Mouse (Mus musculus) limb, embryonic 10.5 days (tissue): ENCODE results near the gene Ncoa3. TPM values are rescaled to one million over a fixed set of nuclear protein-coding genes. Genes with fewer than 3 reads are reported as not detected.

Source experiments
- DNase-seq: peaks from one replicate; pipeline ENCODE4 v3.0.0-alpha.2; 2017; ENCODE audit warnings: low spot score
- H3K27ac ChIP-seq: fragments of 300-500 bp; sonication (generic); 2 replicates; pipeline ENCODE4 v1.5.1; 2016; ENCODE audit warnings: mild to moderate bottlenecking
- H3K27me3 ChIP-seq: fragments of 300-500 bp; sonication (generic); 2 replicates; pipeline ENCODE4 v1.6.1; 2016; ENCODE audit warnings: low read depth, mild to moderate bottlenecking; ENCODE audit not compliant: poor library complexity, severe bottlenecking
- H3K36me3 ChIP-seq: fragments of 300-500 bp; sonication (generic); 2 replicates; pipeline ENCODE4 v1.6.1; 2016; ENCODE audit warnings: mild to moderate bottlenecking, moderate library complexity
- H3K4me1 ChIP-seq: fragments of 300-500 bp; sonication (generic); 2 replicates; pipeline ENCODE4 v1.6.1; 2016
- H3K4me3 ChIP-seq: fragments of 300-500 bp; sonication (generic); 2 replicates; pipeline ENCODE4 v1.5.1; 2016; ENCODE audit warnings: mild to moderate bottlenecking, moderate library complexity
- H3K9me3 ChIP-seq: fragments of 300-500 bp; sonication (generic); replicated peaks from 2 replicates; pipeline ENCODE4 v1.6.1; 2016; ENCODE audit warnings: mild to moderate bottlenecking
- WGBS: fragments of 180-500 bp; shearing (Covaris S2); methylation state at CpG from one replicate; pipeline ENCODE4 v1.1.7; 2016; 5-methylcytosine and 5-hydroxymethylcytosine counted together
- polyA plus RNA-seq: library from polyadenylated mRNA; unstranded; fragments of >200 nt; fragmentation: Nextera tagmentation; extraction: Ambion mirVana; gene quantifications from 2 replicates; pipeline ENCODE4 v1.2.1, GENCODE M21; 2016

The Ncoa3 gene
- polyA plus RNA-seq, 1 experiment from 2014 or later, result 15.5 TPM

DNA sequence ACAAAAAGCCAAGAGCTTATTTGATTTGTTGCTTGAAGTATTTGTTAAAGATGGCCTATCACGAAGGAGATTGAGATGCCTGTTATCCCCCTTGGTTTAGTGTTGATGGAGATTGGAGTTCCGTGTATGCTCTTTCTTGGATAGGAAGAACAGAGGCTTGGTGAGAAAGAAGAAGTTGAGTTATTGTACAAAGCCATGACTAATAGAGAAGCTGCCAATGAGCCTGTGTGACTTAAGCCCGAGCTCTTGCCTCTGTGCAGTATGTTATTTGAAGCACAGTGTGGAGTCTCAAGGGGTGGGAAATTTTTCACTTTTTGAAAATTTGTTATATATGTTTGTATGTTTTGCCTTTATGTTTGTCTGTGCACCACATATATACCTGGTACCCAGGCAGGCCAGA, 26.3 kb downstream of the Ncoa3 start:
- no peaks in the 10 kb centered on the region for H3K9me3 ChIP-seq
- 92% methylated on average over 3 of the region's 3 CpGs for WGBS
- peaks cover 25% of the 10 kb centered on the region for H3K4me1 ChIP-seq
- peaks cover 2% of the 10 kb centered on the region; the same call in 1 of the 2 replicates for H3K36me3 ChIP-seq
- H3K27ac ChIP-seq, result no peak overlapping the region
- no peaks in the 10 kb centered on the region for H3K27me3 ChIP-seq
- no peak overlapping the region for H3K4me3 ChIP-seq
- no peak for DNase-seq

- no peak for DNase-seq
- H3K27me3 ChIP-seq, result no peaks in the 10 kb centered on the region
- no peaks in the 10 kb centered on the region for H3K9me3 ChIP-seq
- H3K4me1 ChIP-seq, result peaks cover 30% of the 10 kb centered on the region
- H3K36me3 ChIP-seq, result peaks cover 2% of the 10 kb centered on the region; the same call in 1 of the 2 replicates
- WGBS, result 86% methylated on average over 2 of the region's 2 CpGs
- H3K4me3 ChIP-seq, result no peak overlapping the region
- no peak overlapping the region for H3K27ac ChIP-seq
Measured at GRCm38 (mm10) chr2:166020026-166020425, 27.6 kb downstream of the Ncoa3 start.

DNA sequence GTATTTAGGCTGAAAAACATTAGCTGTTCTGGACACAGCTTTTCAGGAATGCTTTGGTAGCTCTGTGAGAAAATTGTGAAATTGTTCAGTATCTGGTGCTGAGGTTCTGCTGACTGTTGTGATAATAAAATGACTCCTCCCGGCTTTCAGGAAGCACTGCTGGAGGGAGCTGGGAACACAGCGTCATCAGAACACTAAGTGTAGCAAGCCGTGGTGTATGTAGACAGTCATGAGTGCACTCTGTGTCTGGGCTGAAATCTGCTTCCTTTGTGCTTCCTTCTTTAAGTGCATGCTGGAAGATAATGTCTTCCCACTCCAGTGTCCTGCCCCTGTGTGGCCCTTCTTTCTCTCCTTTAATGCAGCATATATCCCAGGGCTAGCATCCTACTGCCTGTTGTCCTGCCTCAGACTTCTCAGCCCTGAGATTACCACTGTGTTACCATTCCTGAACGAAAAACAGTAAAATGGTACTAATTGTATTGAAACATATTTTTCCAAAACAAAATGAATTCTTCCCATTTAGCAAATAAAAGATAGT, 28.7 kb downstream of the Ncoa3 start:
- DNase-seq, result no peak
- Histone ChIP-seq H3K9me3 (no peaks in the 10 kb centered on the region), H3K4me3 (no peak overlapping the region), H3K36me3 (no peaks in the 10 kb centered on the region), H3K27ac (no peak overlapping the region), H3K4me1 (peaks cover 30% of the 10 kb centered on the region), H3K27me3 (no peaks in the 10 kb centered on the region)
- 59% methylated on average over 4 of the region's 4 CpGs for WGBS

DNA sequence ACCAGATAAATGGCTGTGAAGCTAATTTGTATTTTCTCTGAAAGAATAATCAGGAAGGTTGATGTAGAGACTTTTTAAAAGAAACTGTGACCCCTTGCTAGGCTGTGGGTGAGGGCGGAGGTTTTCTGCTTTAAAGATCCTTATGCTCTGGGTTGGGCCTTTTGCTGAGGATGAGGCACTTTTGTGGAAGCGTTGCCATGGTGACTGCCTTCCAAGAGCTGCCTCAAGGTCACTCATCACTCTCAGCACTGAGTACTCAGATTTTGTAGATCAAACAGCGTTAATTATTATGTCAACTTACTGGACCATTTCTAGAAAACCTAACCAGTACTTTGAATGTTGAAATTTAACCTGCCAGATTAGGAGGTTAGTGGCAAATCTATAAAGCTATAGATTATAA, 29.2 kb downstream of the Ncoa3 start:
- Histone ChIP-seq H3K27ac (no peak overlapping the region), H3K4me1 (peaks cover 30% of the 10 kb centered on the region), H3K27me3 (no peaks in the 10 kb centered on the region), H3K36me3 (no peaks in the 10 kb centered on the region), H3K4me3 (no peak overlapping the region), H3K9me3 (no peaks in the 10 kb centered on the region)
- DNase-seq, result no peak
- 65% methylated on average over 3 of the region's 3 CpGs for WGBS

DNA sequence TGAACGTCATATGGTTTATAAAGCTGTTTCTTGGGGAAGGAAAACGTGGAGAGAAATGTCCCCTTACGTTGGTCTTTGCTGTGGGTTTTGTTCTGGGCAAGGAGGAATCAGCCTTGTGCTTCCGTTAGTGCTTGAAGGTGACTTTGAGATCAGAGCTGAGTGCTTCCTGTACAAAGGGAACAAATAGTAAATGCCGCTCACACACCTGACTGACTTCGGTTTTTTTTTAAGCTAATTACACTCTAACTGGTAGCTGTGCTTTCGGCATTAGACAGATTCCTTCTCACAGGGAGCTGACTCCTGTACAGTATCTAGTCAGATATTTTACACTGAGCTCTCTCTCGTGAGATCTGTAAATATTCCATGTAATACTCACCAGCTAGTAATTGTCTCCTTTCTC, 29.9 kb downstream of the Ncoa3 start:
- Histone ChIP-seq H3K4me1 (peaks cover 30% of the 10 kb centered on the region), H3K9me3 (no peaks in the 10 kb centered on the region), H3K27ac (no peak overlapping the region), H3K27me3 (no peaks in the 10 kb centered on the region), H3K4me3 (no peak overlapping the region), H3K36me3 (no peaks in the 10 kb centered on the region)
- DNase-seq, result no peak
- 75% methylated on average over 8 of the region's 8 CpGs for WGBS

- Histone ChIP-seq H3K27ac (no peak overlapping the region), H3K9me3 (no peaks in the 10 kb centered on the region), H3K36me3 (no peaks in the 10 kb centered on the region), H3K27me3 (no peaks in the 10 kb centered on the region), H3K4me1 (peaks cover 32% of the 10 kb centered on the region), H3K4me3 (no peak overlapping the region)
- WGBS, result 87% methylated on average over 3 of the region's 3 CpGs
- DNase-seq, result no peak
Measured at GRCm38 (mm10) chr2:166024079-166024478, 31.6 kb downstream of the Ncoa3 start.

DNA sequence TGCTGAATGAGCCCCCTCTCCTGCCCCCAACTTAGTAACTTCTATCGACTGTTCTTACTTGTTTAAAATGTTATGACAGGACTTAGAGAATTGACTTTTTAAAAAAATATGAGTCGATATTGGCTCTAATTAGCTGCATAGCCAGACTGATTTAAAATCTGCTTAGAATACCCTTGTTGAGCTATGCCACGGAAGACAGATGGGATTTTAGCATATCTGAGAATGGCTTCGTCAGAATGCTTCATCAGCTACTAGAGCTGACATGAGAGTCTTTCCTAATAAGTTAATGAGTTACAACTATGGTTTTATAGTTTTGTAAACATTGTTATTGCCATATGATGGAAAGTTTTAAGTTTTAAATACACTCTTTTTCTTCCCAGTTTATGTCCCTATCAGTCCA, 32.2 kb downstream of the Ncoa3 start:
- 92% methylated on average over 4 of the region's 4 CpGs for WGBS

GRCm38 (mm10) chr2:166025943-166026342, 33.5 kb downstream of the Ncoa3 start:
- H3K36me3 ChIP-seq, result no peaks in the 10 kb centered on the region
- WGBS, result 85% methylated on average over 5 of the region's 5 CpGs
- no peak overlapping the region for H3K4me3 ChIP-seq
- H3K9me3 ChIP-seq, result no peaks in the 10 kb centered on the region
- peaks cover 46% of the 10 kb centered on the region for H3K4me1 ChIP-seq
- H3K27ac ChIP-seq, result no peak overlapping the region
- H3K27me3 ChIP-seq, result no peaks in the 10 kb centered on the region
- no peak for DNase-seq

More for the DNA sequence above, 32.2 kb downstream of the Ncoa3 start:
- Histone ChIP-seq H3K27ac (no peak overlapping the region), H3K9me3 (no peaks in the 10 kb centered on the region), H3K27me3 (no peaks in the 10 kb centered on the region), H3K36me3 (no peaks in the 10 kb centered on the region), H3K4me1 (peaks cover 37% of the 10 kb centered on the region), H3K4me3 (no peak overlapping the region)
- DNase-seq, result no peak

- Histone ChIP-seq H3K4me3 (no peak overlapping the region), H3K36me3 (no peaks in the 10 kb centered on the region), H3K9me3 (no peaks in the 10 kb centered on the region), H3K27me3 (no peaks in the 10 kb centered on the region), H3K27ac (no peak overlapping the region), H3K4me1 (peaks cover 45% of the 10 kb centered on the region)
- no peak for DNase-seq
- 94% methylated on average over 3 of the region's 3 CpGs for WGBS
Measured at GRCm38 (mm10) chr2:166027834-166028233, 35.4 kb downstream of the Ncoa3 start.

GRCm38 (mm10) chr2:166029232-166029631, 36.8 kb downstream of the Ncoa3 start:
- no peaks in the 10 kb centered on the region for H3K27me3 ChIP-seq
- no peaks in the 10 kb centered on the region for H3K9me3 ChIP-seq
- no peaks in the 10 kb centered on the region for H3K36me3 ChIP-seq
- WGBS, result 76% methylated on average over 4 of the region's 4 CpGs
- DNase-seq, result no peak
- no peak overlapping the region for H3K4me3 ChIP-seq
- H3K4me1 ChIP-seq, result peaks cover 47% of the 10 kb centered on the region
- no peak overlapping the region for H3K27ac ChIP-seq

GRCm38 (mm10) chr2:166030256-166030995, 38.0 kb downstream of the Ncoa3 start:
- H3K9me3 ChIP-seq, result no peaks in the 10 kb centered on the region
- peak overlapping the region; percentile 71 for H3K27ac ChIP-seq
- H3K27me3 ChIP-seq, result no peaks in the 10 kb centered on the region
- peaks cover 49% of the 10 kb centered on the region for H3K4me1 ChIP-seq
- WGBS, result 5% methylated on average over 13 of the region's 13 CpGs
- peak; percentile 41 for DNase-seq
- H3K4me3 ChIP-seq, result peak overlapping the region; percentile 36
- no peaks in the 10 kb centered on the region for H3K36me3 ChIP-seq

- Histone ChIP-seq H3K9me3 (no peaks in the 10 kb centered on the region), H3K36me3 (peaks cover 5% of the 10 kb centered on the region; the same call in 1 of the 2 replicates), H3K4me3 (peak overlapping the region; percentile 36), H3K27me3 (no peaks in the 10 kb centered on the region), H3K4me1 (peaks cover 49% of the 10 kb centered on the region), H3K27ac (peak overlapping the region; percentile 71)
- 22% methylated on average over 7 of the region's 7 CpGs for WGBS
- DNase-seq, result peak; percentile 72
Measured at GRCm38 (mm10) chr2:166031120-166031929, 38.9 kb downstream of the Ncoa3 start.

DNA sequence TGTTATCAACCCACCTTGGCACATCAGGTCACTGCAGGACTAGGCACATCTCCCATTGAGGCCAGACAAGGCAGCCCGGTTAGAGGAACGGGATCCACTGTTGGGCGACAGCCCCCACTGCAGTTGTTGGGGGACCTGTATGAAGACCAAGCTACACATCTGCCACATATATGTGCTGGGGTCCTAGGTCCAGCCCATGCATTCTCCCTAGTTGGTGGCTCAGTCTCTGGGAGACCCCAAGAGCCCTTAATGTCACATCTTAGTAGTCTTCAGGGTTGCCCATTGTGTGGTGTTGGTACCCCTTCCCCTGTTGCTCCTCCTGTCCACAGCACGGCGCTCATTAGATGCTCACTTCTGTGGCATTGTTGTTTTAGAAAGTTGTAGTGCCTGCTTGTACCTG, 40.2 kb downstream of the Ncoa3 start:
- no peaks in the 10 kb centered on the region for H3K27me3 ChIP-seq
- peaks cover 7% of the 10 kb centered on the region; the same call in 1 of the 2 replicates for H3K36me3 ChIP-seq
- no peak overlapping the region for H3K4me3 ChIP-seq
- no peaks in the 10 kb centered on the region for H3K9me3 ChIP-seq
- WGBS, result 90% methylated on average over 5 of the region's 5 CpGs
- H3K4me1 ChIP-seq, result peaks cover 49% of the 10 kb centered on the region
- H3K27ac ChIP-seq, result no peak overlapping the region
- no peak for DNase-seq
